Mouse (Mus musculus): Measurements from ENCODE around the gene Tmem238.

The Tmem238 gene

DNA sequence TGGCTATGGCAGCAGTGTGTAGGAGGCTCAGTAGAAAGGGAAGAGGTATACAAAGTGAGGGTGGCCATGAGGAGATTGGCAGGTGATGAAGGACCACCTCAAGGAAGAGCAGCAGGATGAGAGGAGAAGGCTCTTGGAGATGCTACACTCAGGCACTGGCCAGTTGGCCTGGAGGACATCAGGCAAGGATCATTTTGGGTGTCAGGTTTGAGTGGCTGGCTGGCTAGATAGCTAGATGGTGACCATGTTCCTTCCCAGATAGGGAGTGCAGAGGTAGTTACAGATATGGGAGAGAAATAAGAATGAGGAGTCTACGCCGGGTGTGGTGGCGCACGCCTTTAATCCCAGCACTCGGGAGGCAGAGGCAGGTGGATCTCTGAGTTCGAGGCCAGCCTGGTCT, 44.6 kb downstream of the Tmem238 start:
- 98% methylated on average over 6 of the region's 6 CpGs for WGBS

GRCm38 (mm10) chr7:4743354-4743753, 46.1 kb downstream of the Tmem238 start:
- WGBS: 74% methylated on average over 2 of the region's 2 CpGs

DNA sequence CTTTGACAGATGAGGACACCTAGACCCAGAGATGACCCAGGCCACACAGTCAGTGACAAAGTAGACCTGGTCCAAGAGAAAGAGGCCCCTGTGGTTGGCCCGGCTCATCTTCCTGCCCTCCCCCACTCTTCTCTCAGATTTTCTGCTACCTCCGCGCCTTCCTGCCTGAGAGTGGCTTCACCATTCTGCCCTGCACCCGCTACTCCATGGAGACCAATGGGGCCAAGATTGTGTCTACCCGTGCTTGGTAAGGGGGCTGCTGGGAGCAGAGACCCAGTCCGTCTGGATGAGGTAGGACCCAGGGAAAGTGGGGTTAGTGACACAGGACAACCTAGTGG, 47.0 kb downstream of the Tmem238 start:
- WGBS: 88% methylated on average over 6 of the region's 6 CpGs

- 85% methylated on average over 21 of the region's 21 CpGs for WGBS
Measured at GRCm38 (mm10) chr7:4741672-4742481, 47.6 kb downstream of the Tmem238 start.

GRCm38 (mm10) chr7:4741151-4741550, 48.3 kb downstream of the Tmem238 start:
- 12% methylated on average over 4 of the region's 4 CpGs for WGBS

DNA sequence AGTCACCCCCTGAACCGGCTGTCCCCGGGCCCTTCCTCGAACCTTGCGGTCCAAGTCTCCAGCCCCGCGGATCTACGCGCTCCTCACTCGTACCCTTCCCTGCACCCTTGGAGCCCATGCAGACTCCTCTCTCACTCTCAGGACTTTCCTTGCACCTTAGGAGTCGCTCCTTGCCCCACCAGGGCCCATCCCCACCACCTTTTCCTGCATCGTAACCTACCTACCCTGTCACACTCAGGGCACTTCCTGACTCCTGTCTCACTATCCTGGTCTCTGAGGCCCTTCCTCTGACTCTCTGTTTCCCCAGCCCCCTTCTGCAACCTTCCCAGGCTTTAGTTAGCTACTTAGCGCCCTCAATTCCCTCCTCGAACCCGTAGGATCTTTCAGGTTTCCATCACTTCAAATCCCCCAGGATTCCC, 49.1 kb downstream of the Tmem238 start:
- WGBS: 1% methylated on average over 14 of the region's 14 CpGs

DNA sequence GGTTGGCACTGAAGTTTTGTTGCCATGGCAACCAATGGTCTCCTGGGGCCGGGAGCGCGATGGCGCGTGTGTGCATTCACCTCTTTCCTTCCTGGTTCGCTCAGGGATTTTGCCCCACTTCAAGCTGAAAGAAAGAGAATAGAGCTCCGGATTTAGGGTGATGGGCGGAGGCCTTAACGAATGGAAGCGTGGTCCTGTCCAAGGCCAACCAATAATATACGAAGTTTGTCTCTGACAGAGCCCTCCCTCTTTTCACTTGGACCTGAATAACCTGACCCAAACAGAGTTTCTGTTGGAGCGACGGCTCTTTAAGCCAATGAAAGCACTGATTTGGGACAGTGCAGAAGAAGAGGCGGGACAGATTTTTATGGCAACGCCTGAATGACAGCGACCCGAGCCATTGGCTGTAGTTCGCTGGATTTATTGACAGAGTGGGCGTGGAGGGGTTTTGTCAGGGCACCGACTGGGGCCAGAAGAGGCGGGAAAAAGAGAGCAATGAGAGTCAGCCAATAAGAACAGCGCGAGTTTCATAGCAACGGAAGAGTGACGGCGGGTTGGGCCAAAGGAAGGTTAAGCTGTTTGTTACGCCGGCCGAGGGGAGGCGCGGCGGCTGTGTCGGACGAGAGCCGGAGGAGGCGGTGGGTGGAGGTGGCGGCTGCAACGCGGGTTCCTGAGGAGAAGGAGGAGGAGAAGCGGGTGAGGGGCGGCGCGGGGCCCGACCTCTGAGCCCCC, 49.7 kb downstream of the Tmem238 start, which contains the start of gene Kmt5c:
Gene Kmt5c (plus strand): TSS at position 572 of the 732 bp plus-strand sequence.
- under 1% methylated on average over 42 of the region's 44 CpGs for WGBS

- WGBS: 28% methylated on average over 10 of the region's 10 CpGs
Measured at GRCm38 (mm10) chr7:4739041-4739543, 50.4 kb downstream of the Tmem238 start.
